Mouse (Mus musculus) cerebellum, postnatal 10 days (tissue): ENCODE data around the gene Clic3.

Experiments used
- DNase-seq, 2 experiments: peaks; one replicate each; pipeline ENCODE4 v3.0.0; 2021; ENCODE audit warnings: mixed read lengths in 2 of 2

Clic3 gene

DNA sequence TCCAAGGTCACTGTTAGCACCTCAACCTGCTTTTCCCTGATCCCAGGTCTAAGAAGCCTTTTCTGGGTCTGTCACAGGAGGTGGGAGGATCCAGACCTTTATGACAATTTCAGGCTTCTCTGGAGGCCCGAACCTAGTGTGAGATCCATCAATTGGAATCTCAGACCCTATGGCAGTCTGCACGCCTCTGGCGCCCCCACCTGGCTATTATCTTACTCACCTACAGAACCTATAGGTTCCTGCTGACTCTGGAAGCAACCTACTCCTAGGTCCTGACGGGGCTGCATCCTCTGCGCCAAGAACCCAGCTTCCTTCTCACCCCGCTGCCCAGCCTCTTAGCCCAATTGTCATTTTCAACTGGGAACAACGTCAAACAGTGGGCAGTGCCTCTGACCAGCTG lies 26.3 kb downstream of the Clic3 start:
- peak; percentile 68 to 74 for DNase-seq

DNA sequence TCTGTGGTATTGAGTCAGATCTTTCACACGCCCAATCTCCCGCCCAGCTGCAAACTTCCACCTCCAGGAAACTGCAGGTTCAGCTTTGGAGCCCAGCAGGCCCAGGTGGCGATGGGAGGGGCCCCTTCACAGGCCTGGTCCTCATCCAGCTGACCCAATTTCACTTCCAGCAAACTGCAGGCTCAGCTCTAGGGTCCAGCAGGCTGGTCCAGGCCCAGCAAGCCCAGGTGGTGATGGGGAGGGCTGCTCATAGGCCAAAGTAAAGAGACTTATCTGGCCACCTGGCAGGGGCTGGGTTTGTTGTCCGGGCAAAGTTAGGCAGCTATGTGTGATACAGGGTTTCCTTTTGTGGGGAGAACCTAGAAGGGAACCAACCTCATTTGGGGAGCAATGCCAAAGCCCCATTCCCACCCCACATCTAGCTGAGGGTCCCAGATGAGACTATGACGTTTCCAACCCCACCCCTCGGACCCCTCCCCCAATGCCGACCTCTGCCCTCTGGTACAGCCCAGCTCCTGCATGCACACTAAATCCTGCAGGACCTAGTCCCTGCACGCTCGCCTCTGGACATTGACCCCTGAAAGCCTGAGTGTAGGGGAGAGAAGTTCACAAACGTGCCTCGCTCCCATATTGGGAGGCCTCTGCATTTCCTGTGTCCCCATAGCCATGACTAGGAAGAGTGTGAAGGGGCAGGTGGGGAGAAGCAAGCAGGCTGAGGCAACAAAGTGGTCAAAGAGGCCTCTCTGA lies 28.4 kb downstream of the Clic3 start:
- peak; percentile 95 for DNase-seq

- DNase-seq: no peak
Observed at GRCm38 (mm10) chr2:25487965-25488670, 31.5 kb downstream of the Clic3 start.

GRCm38 (mm10) chr2:25488671-25489068 lies 32.0 kb downstream of the Clic3 start:
- no peak for DNase-seq

- DNase-seq: no peak
Observed at GRCm38 (mm10) chr2:25492988-25493387, 36.4 kb downstream of the Clic3 start.

GRCm38 (mm10) chr2:25493476-25493961 lies 36.9 kb downstream of the Clic3 start, which contains the start of gene Lcn12:
Gene Lcn12, minus strand, starts transcription at chr2:25493911.
- peak; percentile 70 to 72 for DNase-seq

GRCm38 (mm10) chr2:25496462-25496861 lies 39.8 kb downstream of the Clic3 start:
- DNase-seq: peak; percentile 50 to 68

GRCm38 (mm10) chr2:25497846-25498575 lies 41.4 kb downstream of the Clic3 start:
- DNase-seq: peak in 1 of 2 experiments; percentile 37

DNA sequence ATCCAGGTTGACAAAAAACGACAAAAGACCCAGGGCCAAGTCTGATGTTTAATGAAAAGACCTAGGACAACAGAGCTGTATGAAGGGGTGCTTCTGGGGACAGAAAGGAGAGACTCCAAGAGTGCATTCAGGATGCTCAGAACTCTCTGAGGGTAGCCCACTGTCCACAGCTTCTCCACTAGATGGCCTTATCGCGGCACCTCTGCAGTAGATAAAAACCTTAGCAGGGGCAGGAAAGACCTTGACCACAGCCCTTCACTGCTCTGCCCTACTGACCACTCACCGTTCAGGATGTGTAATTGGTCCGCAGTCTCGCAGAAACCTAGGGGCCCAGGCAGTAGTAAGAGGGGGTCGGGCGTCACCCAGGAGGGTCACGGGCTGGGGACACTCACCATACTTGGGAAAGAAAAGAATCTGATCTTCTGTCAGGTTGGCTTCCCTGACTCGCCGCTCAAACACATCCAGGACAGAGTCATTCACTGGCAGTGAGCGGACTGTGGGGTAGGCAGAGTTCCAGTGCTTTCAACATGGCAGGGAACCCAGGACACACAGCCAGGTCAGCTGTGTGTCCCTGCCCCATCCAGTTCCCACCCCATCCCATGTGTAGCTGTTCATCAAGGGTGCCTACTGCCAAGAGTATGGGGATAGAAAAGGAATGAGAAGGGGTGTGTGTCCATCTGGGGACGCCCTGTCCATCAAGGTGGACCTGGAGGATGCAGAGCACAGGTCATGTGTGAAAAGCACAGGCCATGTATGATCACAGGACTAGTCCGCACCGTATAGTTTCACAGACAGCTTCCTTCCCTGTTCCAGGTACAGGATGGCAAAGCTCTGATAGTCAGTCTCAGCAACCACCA lies 42.2 kb downstream of the Clic3 start:
- peak in 1 of 2 experiments; percentile 13 for DNase-seq

DNA sequence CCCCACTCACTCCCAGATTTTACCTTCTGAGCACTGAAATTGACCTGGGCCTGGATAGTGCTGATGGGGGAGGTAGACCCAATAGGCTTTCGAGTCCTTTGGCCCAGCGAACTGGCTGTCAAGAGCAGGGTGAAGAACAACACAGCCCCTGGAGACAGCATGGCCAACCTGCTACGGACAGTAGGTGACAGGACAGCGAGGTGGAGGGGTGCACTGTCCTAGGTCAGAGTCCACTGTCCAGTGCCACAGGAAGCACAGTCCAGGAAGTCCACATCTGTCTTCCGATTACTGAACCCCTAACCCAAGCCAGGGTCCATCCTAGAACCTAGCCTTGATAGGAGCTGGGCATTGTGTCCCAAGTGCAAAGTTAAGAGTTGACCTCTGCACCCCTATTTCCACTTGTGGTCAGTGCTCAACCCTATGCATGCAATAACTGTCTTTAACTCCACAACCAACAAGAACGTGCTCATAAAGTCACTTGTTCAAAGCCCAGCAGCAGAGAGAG lies 43.5 kb downstream of the Clic3 start:
- DNase-seq: no peak

- DNase-seq: peak; percentile 88 to 92
Observed at GRCm38 (mm10) chr2:25500576-25501405, 44.2 kb downstream of the Clic3 start, which contains the start of gene Fbxw5. Gene Fbxw5, plus strand, starts transcription at chr2:25500750.

DNA sequence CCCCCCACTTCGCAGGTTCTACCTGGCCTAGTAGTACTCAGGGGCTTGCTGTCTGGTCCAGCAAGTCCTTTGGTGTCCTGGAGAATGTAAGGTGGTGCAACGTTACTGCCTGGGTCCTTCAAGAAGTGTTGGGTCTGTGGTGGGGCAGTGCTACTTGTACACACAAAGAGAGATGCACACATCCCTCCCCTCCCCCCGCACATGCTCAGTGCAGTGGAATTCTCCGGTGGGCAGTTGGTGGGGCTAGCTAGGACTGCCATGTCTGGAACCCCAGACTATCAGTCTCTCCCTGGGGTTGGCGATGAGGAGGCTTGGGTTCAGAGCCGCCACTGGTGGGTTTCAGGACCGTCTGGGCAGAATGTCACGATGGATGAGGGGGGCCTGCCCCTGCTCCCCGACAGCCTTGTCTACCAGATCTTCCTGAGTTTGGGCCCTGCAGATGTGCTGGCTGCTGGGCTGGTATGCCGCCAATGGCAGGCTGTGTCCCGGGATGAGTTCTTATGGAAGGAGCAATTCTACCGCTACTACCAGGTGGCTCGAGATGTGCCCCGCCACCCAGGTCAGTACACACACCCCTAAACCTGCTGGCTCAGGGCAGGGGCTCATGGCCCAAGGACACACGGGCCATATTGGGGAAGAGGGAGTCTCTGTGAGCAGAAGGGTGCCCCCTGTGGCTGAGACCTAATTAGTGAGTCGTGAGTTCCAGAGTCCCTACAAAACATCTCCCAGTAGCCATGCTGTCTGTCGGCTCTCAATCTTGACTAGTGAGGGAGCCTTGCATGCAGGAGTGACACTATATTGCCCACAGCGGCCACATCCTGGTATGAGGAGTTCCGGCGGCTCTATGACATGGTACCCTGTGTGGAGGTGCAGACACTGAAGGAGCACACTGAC lies 45.2 kb downstream of the Clic3 start, which contains the start of gene C8g:
Gene C8g (minus strand): TSS at position 127 of the 894 bp plus-strand sequence.
- peak; percentile 54 to 60 for DNase-seq

DNA sequence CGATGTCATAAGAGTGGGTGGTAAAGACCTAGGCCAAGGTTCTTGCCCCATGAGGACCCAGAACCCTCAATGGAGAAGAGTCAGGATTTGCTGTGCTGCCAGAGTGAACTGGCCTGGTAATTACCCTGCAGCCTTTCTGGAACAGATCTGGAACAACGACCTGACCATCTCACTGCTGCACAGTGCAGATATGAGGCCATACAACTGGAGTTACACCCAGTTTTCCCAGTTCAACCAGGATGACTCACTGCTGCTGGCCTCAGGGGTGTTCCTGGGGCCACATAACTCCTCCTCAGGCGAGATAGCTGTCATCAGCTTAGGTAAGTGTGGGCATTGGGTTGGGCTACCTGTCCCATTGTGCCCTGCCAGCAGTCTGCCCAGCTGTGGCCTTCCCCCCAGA lies 46.1 kb downstream of the Clic3 start:
- DNase-seq: no peak

GRCm38 (mm10) chr2:25504538-25504937 lies 47.9 kb downstream of the Clic3 start:
- DNase-seq: no peak

GRCm38 (mm10) chr2:25505000-25505399 lies 48.4 kb downstream of the Clic3 start:
- DNase-seq: peak in 1 of 2 experiments; percentile 53

- DNase-seq: no peak
Observed at GRCm38 (mm10) chr2:25505860-25506259, 49.2 kb downstream of the Clic3 start.

GRCm38 (mm10) chr2:25506964-25507363 lies 50.3 kb downstream of the Clic3 start:
- peak in 1 of 2 experiments; percentile 40 for DNase-seq
